Mouse (Mus musculus): ENCODE data around the gene Sh2b2. TPM values are rescaled to one million over a fixed set of nuclear protein-coding genes. Genes with fewer than 3 reads are reported as not detected.

The Sh2b2 gene
- polyA plus RNA-seq, 1 experiment, result 8.7 TPM

- no peaks in the 10 kb centered on the region for H3K27me3 ChIP-seq (replicated peaks; ENCODE audit: control insufficient read depth, insufficient read depth, low read length)
- no peak for TF ChIP-seq CTCF (conservative IDR thresholded peaks at IDR 0.05; ENCODE audit: insufficient read depth, insufficient read length, low read depth, low read length)
- TF ChIP-seq POLR2A (IDR thresholded peaks at IDR 0.05; ENCODE audit: low read depth, low read length), result no peak
- 52% methylated on average over 6 of the region's 6 CpGs for WGBS
Observed at GRCm38 (mm10) chr5:136241161-136241560, 5.2 kb downstream of the Sh2b2 start.

GRCm38 (mm10) chr5:136240381-136240780 is 6.0 kb downstream of the Sh2b2 start:
- no peaks in the 10 kb centered on the region for H3K27me3 ChIP-seq (replicated peaks; ENCODE audit: control insufficient read depth, insufficient read depth, low read length)
- DNase-seq, result no peak
- no peaks in the 10 kb centered on the region for H3K36me3 ChIP-seq (ENCODE audit: control insufficient read depth, insufficient read depth, low read length)
- 63% methylated on average over 1 of the region's 1 CpGs for WGBS
- no peak overlapping the region for H3K27ac ChIP-seq (ENCODE audit: insufficient read depth, low read depth, low read length)
- no peak overlapping the region for H3K4me3 ChIP-seq (ENCODE audit: insufficient read depth, low read depth, low read length)
- TF ChIP-seq CTCF (conservative IDR thresholded peaks at IDR 0.05; ENCODE audit: insufficient read depth, insufficient read length, low read depth, low read length) (no peak), POLR2A (IDR thresholded peaks at IDR 0.05; ENCODE audit: low read depth, low read length) (no peak)
- no peaks in the 10 kb centered on the region for H3K4me1 ChIP-seq (ENCODE audit: control insufficient read depth, insufficient read depth, low read length)

More at GRCm38 (mm10) chr5:136241161-136241560, 5.2 kb downstream of the Sh2b2 start:
- Histone ChIP-seq H3K36me3 (ENCODE audit: control insufficient read depth, insufficient read depth, low read length) (no peaks in the 10 kb centered on the region), H3K27ac (ENCODE audit: insufficient read depth, low read depth, low read length) (no peak overlapping the region), H3K4me1 (ENCODE audit: control insufficient read depth, insufficient read depth, low read length) (no peaks in the 10 kb centered on the region), H3K4me3 (ENCODE audit: insufficient read depth, low read depth, low read length) (no peak overlapping the region)
- no peak for DNase-seq

- 2% methylated on average over 19 of the region's 19 CpGs for WGBS
- TF ChIP-seq CTCF (conservative IDR thresholded peaks at IDR 0.05; ENCODE audit: insufficient read depth, insufficient read length, low read depth, low read length) (no peak), POLR2A (IDR thresholded peaks at IDR 0.05; ENCODE audit: low read depth, low read length) (no peak)
- Histone ChIP-seq H3K27ac (ENCODE audit: insufficient read depth, low read depth, low read length) (no peak overlapping the region), H3K4me3 (ENCODE audit: insufficient read depth, low read depth, low read length) (0 out of 2 replicates have a peak overlapping the region, but pooled peaks have one; percentile 1), H3K27me3 (replicated peaks; ENCODE audit: control insufficient read depth, insufficient read depth, low read length) (no peaks in the 10 kb centered on the region), H3K36me3 (ENCODE audit: control insufficient read depth, insufficient read depth, low read length) (no peaks in the 10 kb centered on the region), H3K4me1 (ENCODE audit: control insufficient read depth, insufficient read depth, low read length) (no peaks in the 10 kb centered on the region)
- DNase-seq, result peak; percentile 26
Observed at GRCm38 (mm10) chr5:136237607-136238006, 8.7 kb downstream of the Sh2b2 start.

DNA sequence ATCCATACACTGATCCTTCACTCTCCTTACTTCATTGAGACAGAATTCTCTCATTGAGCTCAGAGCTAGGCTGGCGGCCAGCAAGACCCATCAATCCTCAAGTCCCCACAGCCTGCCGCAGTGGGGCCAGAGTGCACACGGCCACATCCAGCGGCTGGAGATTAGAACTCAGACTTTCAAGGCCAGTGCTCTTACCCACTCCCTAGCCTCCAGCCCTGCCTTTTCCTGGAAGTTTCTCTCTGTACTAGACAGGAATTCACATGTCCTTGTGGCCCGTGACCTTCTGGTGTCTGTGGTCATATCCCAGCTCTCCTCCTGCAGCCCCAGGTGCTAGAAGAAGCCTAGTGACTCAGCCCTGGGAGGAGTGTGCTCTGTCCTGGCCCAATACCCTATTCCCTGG is 9.7 kb downstream of the Sh2b2 start:
- H3K36me3 ChIP-seq (ENCODE audit: control insufficient read depth, insufficient read depth, low read length), result no peaks in the 10 kb centered on the region
- no peak for TF ChIP-seq POLR2A (IDR thresholded peaks at IDR 0.05; ENCODE audit: low read depth, low read length)
- no peak for TF ChIP-seq CTCF (conservative IDR thresholded peaks at IDR 0.05; ENCODE audit: insufficient read depth, insufficient read length, low read depth, low read length)
- DNase-seq, result no peak
- no peaks in the 10 kb centered on the region for H3K4me1 ChIP-seq (ENCODE audit: control insufficient read depth, insufficient read depth, low read length)
- 72% methylated on average over 5 of the region's 5 CpGs for WGBS
- no peak overlapping the region for H3K27ac ChIP-seq (ENCODE audit: insufficient read depth, low read depth, low read length)
- H3K27me3 ChIP-seq (replicated peaks; ENCODE audit: control insufficient read depth, insufficient read depth, low read length), result no peaks in the 10 kb centered on the region
- no peak overlapping the region for H3K4me3 ChIP-seq (ENCODE audit: insufficient read depth, low read depth, low read length)

DNA sequence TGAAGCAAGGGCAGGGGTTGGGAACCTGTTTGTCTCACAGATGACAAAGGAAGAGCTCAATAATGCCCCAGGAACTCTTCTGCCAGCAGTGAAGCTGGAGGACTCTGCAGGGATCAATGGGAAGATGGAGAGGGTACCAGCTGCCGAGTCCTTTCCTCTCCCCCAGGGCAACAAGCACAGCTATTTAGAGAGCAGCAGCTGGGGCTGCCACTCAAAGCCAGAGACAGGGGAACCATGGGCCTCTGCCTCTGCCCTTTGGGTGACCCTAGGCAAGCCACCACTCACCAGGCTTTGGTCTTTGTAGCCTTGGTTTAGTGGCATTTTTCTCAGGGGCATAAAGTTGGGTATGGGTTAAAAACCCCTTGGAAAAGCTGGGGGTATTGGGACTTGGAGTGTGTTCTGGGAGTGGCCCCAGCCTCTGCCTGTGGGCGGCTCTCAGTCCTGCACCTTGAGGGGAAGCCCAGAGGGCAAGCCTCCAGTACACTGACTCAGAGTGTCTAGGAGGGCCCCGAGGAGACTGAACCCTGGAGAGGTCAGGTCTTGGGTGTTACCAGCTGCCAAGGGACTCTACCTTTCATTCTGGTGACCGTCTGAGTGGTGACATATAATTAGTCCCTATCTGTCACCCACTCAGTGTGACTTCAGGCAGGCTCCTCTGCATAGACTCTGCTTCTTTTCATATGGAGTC is 15.9 kb downstream of the Sh2b2 start:
- Histone ChIP-seq H3K4me1 (ENCODE audit: control insufficient read depth, insufficient read depth, low read length) (no peaks in the 10 kb centered on the region), H3K27me3 (replicated peaks; ENCODE audit: control insufficient read depth, insufficient read depth, low read length) (no peaks in the 10 kb centered on the region), H3K4me3 (ENCODE audit: insufficient read depth, low read depth, low read length) (no peak overlapping the region), H3K36me3 (ENCODE audit: control insufficient read depth, insufficient read depth, low read length) (no peaks in the 10 kb centered on the region), H3K27ac (ENCODE audit: insufficient read depth, low read depth, low read length) (no peak overlapping the region)
- DNase-seq, result no peak
- TF ChIP-seq CTCF (conservative IDR thresholded peaks at IDR 0.05; ENCODE audit: insufficient read depth, insufficient read length, low read depth, low read length) (no peak), POLR2A (IDR thresholded peaks at IDR 0.05; ENCODE audit: low read depth, low read length) (no peak)
- 76% methylated on average over 4 of the region's 4 CpGs for WGBS

DNA sequence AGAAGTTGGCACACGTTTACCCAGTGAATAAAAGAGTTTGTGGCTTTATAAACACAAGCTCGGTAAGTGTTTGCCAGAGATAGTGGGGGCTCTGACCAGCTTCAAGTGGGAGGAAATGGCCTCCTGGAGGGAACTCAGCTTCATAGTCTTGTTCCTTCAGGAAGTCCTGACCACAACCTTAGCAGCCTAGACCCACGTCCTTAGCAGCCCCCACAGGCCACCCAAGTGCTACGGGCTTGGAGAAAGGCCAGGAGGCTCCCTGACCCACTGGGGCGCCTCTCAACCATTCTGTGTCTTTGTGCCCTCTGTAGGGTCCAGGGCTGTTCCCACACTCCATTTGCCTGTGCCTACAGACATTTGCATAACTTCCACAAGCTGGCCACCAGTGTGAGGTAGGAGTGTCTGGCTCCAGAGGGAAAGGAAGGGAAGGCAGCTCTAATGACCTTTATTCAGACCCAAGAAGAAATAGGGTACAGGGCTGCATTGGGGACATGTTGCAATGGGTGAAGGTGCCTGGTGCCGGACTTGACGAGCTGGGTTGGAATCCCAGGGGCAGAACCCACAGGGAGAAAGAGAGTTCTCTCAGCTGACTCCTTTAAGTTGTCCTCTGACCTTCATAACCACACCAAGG is 20.0 kb downstream of the Sh2b2 start:
- no peaks in the 10 kb centered on the region for H3K36me3 ChIP-seq (ENCODE audit: control insufficient read depth, insufficient read depth, low read length)
- no peaks in the 10 kb centered on the region for H3K4me1 ChIP-seq (ENCODE audit: control insufficient read depth, insufficient read depth, low read length)
- 84% methylated on average over 7 of the region's 7 CpGs for WGBS
- DNase-seq, result no peak
- no peak for TF ChIP-seq POLR2A (IDR thresholded peaks at IDR 0.05; ENCODE audit: low read depth, low read length)
- TF ChIP-seq CTCF (conservative IDR thresholded peaks at IDR 0.05; ENCODE audit: insufficient read depth, insufficient read length, low read depth, low read length), result no peak
- H3K27ac ChIP-seq (ENCODE audit: insufficient read depth, low read depth, low read length), result no peak overlapping the region
- H3K27me3 ChIP-seq (replicated peaks; ENCODE audit: control insufficient read depth, insufficient read depth, low read length), result no peaks in the 10 kb centered on the region
- no peak overlapping the region for H3K4me3 ChIP-seq (ENCODE audit: insufficient read depth, low read depth, low read length)

DNA sequence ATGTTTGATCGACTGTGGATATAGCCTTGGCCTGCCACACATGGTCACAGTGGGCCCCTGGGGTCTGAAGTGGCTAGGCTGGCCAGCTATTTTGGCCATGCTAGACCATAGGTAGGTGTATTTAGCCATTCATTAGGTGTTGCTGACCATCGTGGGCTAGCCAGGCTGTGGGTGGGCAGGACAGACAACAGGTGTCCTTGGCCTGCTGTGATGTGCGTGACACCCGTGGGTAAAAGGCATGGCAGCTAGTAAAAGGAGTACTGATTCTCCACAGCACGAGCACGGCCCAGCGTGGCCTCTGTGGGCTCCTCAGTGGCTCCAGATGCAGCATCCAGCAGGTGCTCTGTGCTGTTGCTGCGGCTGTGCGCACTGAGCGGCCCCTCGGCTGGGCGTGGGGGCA is 27.8 kb downstream of the Sh2b2 start:
- H3K4me1 ChIP-seq (ENCODE audit: control insufficient read depth, insufficient read depth, low read length), result no peaks in the 10 kb centered on the region
- TF ChIP-seq POLR2A (IDR thresholded peaks at IDR 0.05; ENCODE audit: low read depth, low read length) (no peak), CTCF (conservative IDR thresholded peaks at IDR 0.05; ENCODE audit: insufficient read depth, insufficient read length, low read depth, low read length) (no peak)
- DNase-seq, result no peak
- no peaks in the 10 kb centered on the region for H3K27me3 ChIP-seq (replicated peaks; ENCODE audit: control insufficient read depth, insufficient read depth, low read length)
- WGBS, result 85% methylated on average over 12 of the region's 12 CpGs
- no peaks in the 10 kb centered on the region for H3K36me3 ChIP-seq (ENCODE audit: control insufficient read depth, insufficient read depth, low read length)
- H3K27ac ChIP-seq (ENCODE audit: insufficient read depth, low read depth, low read length), result no peak overlapping the region
- H3K4me3 ChIP-seq (ENCODE audit: insufficient read depth, low read depth, low read length), result no peak overlapping the region

Measured in kidney, adult 2 months (tissue).